Mouse (Mus musculus) midbrain, embryonic 14.5 days (tissue): ENCODE measurements at regions not wholly inside any gene's neighbourhood (a gene's known extent, or its start where the extent isn't known, plus 50 kb on each side); places are given as distances from the start of the nearest gene placed in this dataset. TPM values are rescaled to one million over a fixed set of nuclear protein-coding genes. Genes with fewer than 3 reads are reported as not detected.

Experiments used
- ATAC-seq: fragments of 200-750 bp; cut with Nextera tagmentation; 2 replicates; pipeline ENCODE4 v1.8.0; 2017; ENCODE audit warnings: moderate number of reproducible peaks, moderate library complexity; ENCODE audit not compliant: low FRiP score, low TSS enrichment
- DNase-seq: peaks from one replicate; pipeline ENCODE4 v3.0.0-alpha.2; 2015
- H3K27ac ChIP-seq: fragments of 300-500 bp; sonication (generic); replicated peaks from 2 replicates; pipeline ENCODE4 v1.5.1; 2014; ENCODE audit warnings: mild to moderate bottlenecking, low read depth, low read length, moderate library complexity
- H3K27me3 ChIP-seq: fragments of 300-500 bp; sonication (generic); 2 replicates; pipeline ENCODE4 v1.6.1; 2014; ENCODE audit warnings: low read length, control low read depth, mixed read lengths; ENCODE audit not compliant: control insufficient read depth, insufficient read depth
- H3K36me3 ChIP-seq: fragments of 300-500 bp; sonication (generic); 2 replicates; pipeline ENCODE4 v1.6.1; 2014; ENCODE audit warnings: low read length, control low read depth; ENCODE audit not compliant: control insufficient read depth, insufficient read depth
- H3K4me1 ChIP-seq: fragments of 300-500 bp; sonication (generic); 2 replicates; pipeline ENCODE4 v1.6.1; 2014; ENCODE audit warnings: mild to moderate bottlenecking, antibody characterized with exemption, low read length, control low read depth; ENCODE audit not compliant: control insufficient read depth, insufficient read depth
- H3K4me2 ChIP-seq: fragments of 300-500 bp; sonication (generic); 2 replicates; pipeline ENCODE4 v1.6.1; 2014; ENCODE audit warnings: mild to moderate bottlenecking, low read length, moderate library complexity
- H3K4me3 ChIP-seq: fragments of 300-500 bp; sonication (generic); replicated peaks from 2 replicates; pipeline ENCODE4 v1.5.1; 2014; ENCODE audit warnings: low read depth, low read length
- H3K9ac ChIP-seq: fragments of 300-500 bp; sonication (generic); replicated peaks from 2 replicates; pipeline ENCODE4 v1.6.1; 2014; ENCODE audit warnings: mild to moderate bottlenecking, low read length, moderate library complexity
- H3K9me3 ChIP-seq: fragments of 300-500 bp; sonication (generic); 2 replicates; pipeline ENCODE4 v1.6.1; 2016; ENCODE audit warnings: low read length, control low read depth, mixed read lengths; ENCODE audit not compliant: control insufficient read depth
- WGBS: fragments of 180-500 bp; shearing (Covaris S2); extraction: QIAGEN DNeasy Blood & Tissue Kit; methylation state at CpG from one replicate; pipeline ENCODE4 v1.1.7; 2014; 5-methylcytosine and 5-hydroxymethylcytosine counted together
- microRNA-seq: library from miRNA; unstranded; fragments of <30 nt; microRNA quantifications from one replicate; pipeline ENCODE4, GENCODE M21; 2016

GRCm38 (mm10) chr4:87359004-87359403, 128.7 kb upstream of the Slc24a2 start:
- 91% methylated on average over 3 of the region's 3 CpGs for WGBS
- Histone ChIP-seq H3K9me3 (no peaks in the 10 kb centered on the region), H3K27me3 (no peaks in the 10 kb centered on the region), H3K4me1 (no peaks in the 10 kb centered on the region), H3K9ac (no peak overlapping the region), H3K27ac (no peak overlapping the region), H3K4me3 (no peak overlapping the region), H3K36me3 (no peaks in the 10 kb centered on the region), H3K4me2 (no peak overlapping the region)
- DNase-seq (no peak), ATAC-seq (no peak)

GRCm38 (mm10) chr4:87332968-87333367, 102.7 kb upstream of the Slc24a2 start:
- H3K27ac ChIP-seq = no peak overlapping the region
- H3K27me3 ChIP-seq = no peaks in the 10 kb centered on the region
- H3K9me3 ChIP-seq = no peaks in the 10 kb centered on the region
- H3K36me3 ChIP-seq = no peaks in the 10 kb centered on the region
- no peak overlapping the region for H3K9ac ChIP-seq
- H3K4me3 ChIP-seq = no peak overlapping the region
- H3K4me2 ChIP-seq = no peak overlapping the region
- no peak for ATAC-seq
- H3K4me1 ChIP-seq = 0 out of 2 replicates have a peak, but pooled peaks cover 3% of the 10 kb centered on the region
- DNase-seq = no peak
- WGBS = 88% methylated on average over 2 of the region's 2 CpGs

GRCm38 (mm10) chr4:87329136-87329535, 98.9 kb upstream of the Slc24a2 start:
- DNase-seq (no peak), ATAC-seq (no peak)
- Histone ChIP-seq H3K4me3 (no peak overlapping the region), H3K9me3 (no peaks in the 10 kb centered on the region), H3K27me3 (no peaks in the 10 kb centered on the region), H3K4me1 (0 out of 2 replicates have a peak, but pooled peaks cover 3% of the 10 kb centered on the region), H3K9ac (no peak overlapping the region), H3K36me3 (no peaks in the 10 kb centered on the region), H3K27ac (no peak overlapping the region), H3K4me2 (no peak overlapping the region)
- WGBS = 81% methylated on average over 6 of the region's 6 CpGs

- Histone ChIP-seq H3K4me3 (no peak overlapping the region), H3K36me3 (no peaks in the 10 kb centered on the region), H3K27ac (no peak overlapping the region), H3K4me2 (no peak overlapping the region), H3K9ac (no peak overlapping the region), H3K27me3 (no peaks in the 10 kb centered on the region), H3K9me3 (no peaks in the 10 kb centered on the region), H3K4me1 (no peaks in the 10 kb centered on the region)
- no peak for ATAC-seq
- DNase-seq = no peak
- WGBS = 79% methylated on average over 2 of the region's 2 CpGs
Measured at GRCm38 (mm10) chr4:87321726-87322349, 91.6 kb upstream of the Slc24a2 start.

GRCm38 (mm10) chr4:87298129-87298528, 67.9 kb upstream of the Slc24a2 start:
- no peak overlapping the region for H3K4me2 ChIP-seq
- no peak overlapping the region for H3K4me3 ChIP-seq
- no peaks in the 10 kb centered on the region for H3K4me1 ChIP-seq
- H3K27ac ChIP-seq = no peak overlapping the region
- no peaks in the 10 kb centered on the region for H3K9me3 ChIP-seq
- 74% methylated on average over 5 of the region's 5 CpGs for WGBS
- no peak for ATAC-seq
- no peak overlapping the region for H3K9ac ChIP-seq
- DNase-seq = peak; percentile 12
- H3K36me3 ChIP-seq = no peaks in the 10 kb centered on the region
- H3K27me3 ChIP-seq = no peaks in the 10 kb centered on the region

GRCm38 (mm10) chr4:87294538-87294937, 64.3 kb upstream of the Slc24a2 start:
- Histone ChIP-seq H3K9ac (no peak overlapping the region), H3K36me3 (no peaks in the 10 kb centered on the region), H3K27me3 (no peaks in the 10 kb centered on the region), H3K4me1 (no peaks in the 10 kb centered on the region), H3K4me2 (no peak overlapping the region), H3K4me3 (no peak overlapping the region), H3K27ac (no peak overlapping the region), H3K9me3 (no peaks in the 10 kb centered on the region)
- no peak for ATAC-seq
- DNase-seq = no peak

Small RNAs in the stretch of these regions (microRNA-seq; reads per million reads assigned to microRNA genes)
- not detected for gene Gm23154
